Mouse (Mus musculus): ENCODE measurements around the gene Wsb1. TPM values are rescaled to one million over a fixed set of nuclear protein-coding genes. Genes with fewer than 3 reads are reported as not detected.
"Not testable (repeated sequence)": the region's sequence is repeated elsewhere in the genome, so short reads cannot be mapped to it uniquely, and the experiment has no call there.

Gene Wsb1
- total RNA-seq (2014; fragmentation: Nextera tagmentation) (284 and 345 TPM in 2 replicates), total RNA-seq (2017) (148 and 158 TPM in 2 replicates), polyA plus RNA-seq (2012) (66.7 and 80.0 TPM in 2 replicates)

DNA sequence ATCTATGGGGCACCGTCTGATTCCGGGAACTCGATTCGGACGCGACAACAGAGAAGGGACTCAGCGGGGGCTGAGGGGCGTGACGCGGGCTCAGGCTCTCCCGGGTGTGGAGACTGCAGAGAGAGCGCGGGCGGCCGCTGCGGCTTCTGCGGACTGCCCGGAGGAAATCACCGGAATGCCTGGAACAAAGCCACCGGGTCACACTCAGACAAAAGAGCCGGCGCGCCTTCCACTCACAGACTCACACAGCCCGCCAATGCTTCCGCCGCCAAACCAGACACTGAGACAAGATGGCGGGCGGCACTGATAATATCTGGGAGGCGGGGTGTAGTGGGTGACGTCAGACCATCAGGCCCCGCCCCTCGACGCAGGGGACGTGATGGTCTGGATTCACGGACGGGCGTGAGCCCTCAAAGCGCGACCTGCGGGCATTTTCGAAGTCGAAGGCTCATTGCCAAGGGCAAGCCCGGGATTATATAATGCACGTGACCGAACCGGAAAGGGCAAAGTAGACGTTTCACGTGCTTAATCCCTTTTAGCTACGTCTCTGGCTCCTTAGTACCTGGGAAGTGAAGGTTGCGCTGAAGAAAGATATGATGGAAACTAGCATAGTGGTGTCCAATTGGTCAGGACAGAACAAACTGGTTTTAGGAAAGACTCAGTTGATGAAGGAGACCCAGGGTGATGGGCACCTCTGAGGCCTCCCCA lies at the start of gene Wsb1:
Gene Wsb1 (minus strand): TSS at position 281 of the 708 bp plus-strand sequence.
- H3K4me3 ChIP-seq (ENCODE audit: low read depth, low read length) = peak within 1 kb of the TSS; percentile 87
- no peaks in the 10 kb centered on the region for H3K9me3 ChIP-seq (replicated peaks)
- peaks cover 41% of the 10 kb centered on the region for H3K4me1 ChIP-seq (ENCODE audit: insufficient read depth, low read depth, low read length)
- no peaks in the 10 kb centered on the region for H3K27me3 ChIP-seq (ENCODE audit: insufficient read depth, low read length)
- peaks cover 24% of the 10 kb centered on the region for H3K36me3 ChIP-seq (replicated peaks)
- DNase-seq (ENCODE audit: low spot score) (peak; percentile 64), ATAC-seq (ENCODE audit: extremely low read depth, insufficient number of reproducible peaks, low FRiP score, poor library complexity, severe bottlenecking) (peak; percentile 85)
- TF ChIP-seq TAL1 (conservative IDR thresholded peaks at IDR 0.05; ENCODE audit: low read depth, low read length) (no peak), GATA2 (IDR thresholded peaks at IDR 0.05; ENCODE audit: borderline replicate concordance, low read depth, low read length) (peak; percentile 85; the same call in 1 of the 2 replicates)

DNA sequence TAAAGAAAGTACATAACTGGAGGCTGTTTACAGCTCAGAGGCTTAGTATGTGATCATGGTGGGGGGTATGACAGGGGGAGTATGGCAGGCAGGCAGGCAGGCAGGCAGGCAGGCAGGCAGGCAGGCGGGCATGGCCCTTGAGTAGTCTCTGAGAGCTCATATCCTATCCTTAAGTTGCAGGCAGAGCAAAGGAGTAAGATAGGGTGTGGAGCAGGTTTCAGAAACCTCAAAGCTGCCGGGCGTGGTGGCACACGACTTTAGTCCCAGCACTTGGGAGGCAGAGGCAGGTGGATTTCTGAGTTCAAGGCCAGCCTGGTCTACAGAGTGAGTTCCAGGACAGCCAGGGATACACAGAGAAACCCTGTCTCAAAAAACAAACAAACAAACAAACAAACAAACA lies 49.8 kb upstream of the Wsb1 start:
- not testable (repeated sequence) for H3K4me3 ChIP-seq (ENCODE audit: low read depth, low read length); DNase-seq (ENCODE audit: low spot score); ATAC-seq (ENCODE audit: extremely low read depth, insufficient number of reproducible peaks, low FRiP score, poor library complexity, severe bottlenecking); H3K36me3 ChIP-seq (replicated peaks); H3K9me3 ChIP-seq (replicated peaks)
- H3K4me1 ChIP-seq (ENCODE audit: insufficient read depth, low read depth, low read length) = peaks cover 74% of the 10 kb centered on the region
- peaks cover 12% of the 10 kb centered on the region for H3K27me3 ChIP-seq (ENCODE audit: insufficient read depth, low read length)

DNA sequence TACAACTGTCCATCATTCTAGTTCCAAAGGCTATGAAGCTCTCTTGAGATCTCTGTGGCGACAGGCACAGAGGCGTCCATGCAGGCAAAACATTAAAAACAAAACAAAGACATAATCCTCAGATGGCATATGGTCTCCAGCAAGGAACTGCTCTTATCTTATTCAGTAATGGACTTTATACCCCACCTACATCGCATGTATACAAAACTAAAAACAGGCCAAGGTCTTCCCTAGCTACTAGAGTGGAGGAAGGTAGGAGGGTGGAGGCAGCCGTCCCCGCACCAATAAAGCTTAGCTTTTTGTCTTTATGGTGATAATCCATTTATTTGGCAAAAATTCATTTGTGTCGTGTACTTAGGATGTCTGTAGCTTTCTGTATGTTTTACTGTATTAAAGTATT lies 48.6 kb upstream of the Wsb1 start:
- peaks cover 7% of the 10 kb centered on the region for H3K27me3 ChIP-seq (ENCODE audit: insufficient read depth, low read length)
- peaks cover 72% of the 10 kb centered on the region for H3K4me1 ChIP-seq (ENCODE audit: insufficient read depth, low read depth, low read length)
- TF ChIP-seq GATA1 (IDR thresholded peaks at IDR 0.05; ENCODE audit: borderline replicate concordance, low read length) (no peak), CTCF (IDR thresholded peaks at IDR 0.05; ENCODE audit: low read depth, low read length) (no peak), GATA2 (IDR thresholded peaks at IDR 0.05; ENCODE audit: borderline replicate concordance, low read depth, low read length) (no peak), POLR2AphosphoS5 (IDR thresholded peaks at IDR 0.05; ENCODE audit: insufficient replicate concordance, low read depth, low read length) (no peak), TAL1 (conservative IDR thresholded peaks at IDR 0.05; ENCODE audit: low read depth, low read length) (no peak)
- no peaks in the 10 kb centered on the region for H3K36me3 ChIP-seq (replicated peaks)
- ATAC-seq (ENCODE audit: extremely low read depth, insufficient number of reproducible peaks, low FRiP score, poor library complexity, severe bottlenecking) = no peak
- H3K9me3 ChIP-seq (replicated peaks) = no peaks in the 10 kb centered on the region
- no peak overlapping the region for H3K4me3 ChIP-seq (ENCODE audit: low read depth, low read length)
- DNase-seq (ENCODE audit: low spot score) = no peak

DNA sequence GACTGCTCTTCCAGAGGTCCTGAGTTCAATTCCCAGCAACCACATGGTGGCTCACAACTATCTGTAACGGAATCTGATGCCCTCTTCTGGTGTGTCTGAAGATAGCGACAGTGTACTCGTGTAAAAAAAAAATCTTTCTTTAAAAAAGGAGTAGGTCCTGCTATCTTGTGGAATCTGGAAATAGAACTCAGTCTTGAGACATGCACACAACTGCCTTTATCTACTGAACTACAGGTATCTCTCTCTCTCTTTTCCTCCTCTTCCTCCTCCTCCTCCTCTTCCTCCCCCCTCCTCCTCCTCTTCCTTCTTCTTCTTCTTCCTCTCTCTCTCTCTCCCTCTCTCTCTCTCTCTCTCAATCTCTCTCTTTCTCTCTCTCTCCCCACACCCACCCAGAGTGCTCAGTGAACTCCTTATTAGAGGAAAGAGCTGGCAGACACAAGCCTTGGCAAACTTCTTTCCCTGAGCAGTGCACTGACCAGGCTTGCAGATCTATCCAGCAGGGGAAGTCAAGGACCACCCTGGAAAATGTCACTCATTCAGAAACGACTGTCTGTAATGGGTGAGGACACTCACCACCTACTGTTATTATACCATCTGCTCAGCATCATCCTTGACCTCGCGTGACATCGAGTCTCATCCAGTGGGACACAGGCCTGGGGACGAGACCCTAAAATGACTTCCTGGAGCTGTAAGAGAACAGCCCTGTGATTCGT lies 45.4 kb upstream of the Wsb1 start:
- H3K27me3 ChIP-seq (ENCODE audit: insufficient read depth, low read length) = peaks cover 4% of the 10 kb centered on the region
- no peak for DNase-seq (ENCODE audit: low spot score)
- no peaks in the 10 kb centered on the region for H3K36me3 ChIP-seq (replicated peaks)
- no peak overlapping the region for H3K4me3 ChIP-seq (ENCODE audit: low read depth, low read length)
- no peak for ATAC-seq (ENCODE audit: extremely low read depth, insufficient number of reproducible peaks, low FRiP score, poor library complexity, severe bottlenecking)
- no peak for TF ChIP-seq TAL1 (conservative IDR thresholded peaks at IDR 0.05; ENCODE audit: low read depth, low read length)
- TF ChIP-seq CTCF (IDR thresholded peaks at IDR 0.05; ENCODE audit: low read depth, low read length) = no peak
- TF ChIP-seq GATA1 (IDR thresholded peaks at IDR 0.05; ENCODE audit: borderline replicate concordance, low read length) = no peak
- H3K9me3 ChIP-seq (replicated peaks) = no peaks in the 10 kb centered on the region
- peaks cover 57% of the 10 kb centered on the region for H3K4me1 ChIP-seq (ENCODE audit: insufficient read depth, low read depth, low read length)

DNA sequence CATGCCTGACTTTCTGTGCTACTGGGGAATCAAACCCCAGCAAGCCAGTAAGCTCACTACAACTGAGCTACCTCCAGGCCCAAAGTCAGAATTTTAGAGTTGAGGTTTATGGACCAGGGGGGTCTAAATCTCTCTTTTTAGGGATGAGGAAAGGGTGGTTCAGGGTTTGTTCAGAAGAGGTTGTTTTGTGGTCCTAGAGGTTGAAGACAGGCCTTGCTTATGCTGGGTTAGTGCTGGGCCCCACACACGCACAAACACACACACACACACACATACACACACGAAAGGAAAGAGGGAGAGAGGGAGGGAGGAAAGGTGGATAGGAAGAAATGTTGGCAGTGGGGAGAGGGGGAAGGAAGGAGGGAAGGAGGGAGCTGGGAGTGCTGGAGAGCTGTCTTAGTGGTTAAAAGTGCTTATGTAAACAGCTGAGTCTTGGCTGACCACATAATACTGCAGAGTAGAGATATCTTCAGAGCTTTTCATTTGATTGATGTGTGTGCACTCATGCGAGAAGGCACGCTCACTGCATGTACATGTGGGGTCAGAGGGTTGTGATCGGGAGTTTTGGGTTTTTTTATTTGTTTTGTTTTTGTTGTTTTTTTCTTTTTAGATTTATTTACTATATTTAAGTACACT lies 42.5 kb upstream of the Wsb1 start, which contains the start of gene Gm9964:
Gene Gm9964 (minus strand): TSS at position 51 of the 636 bp plus-strand sequence.
- H3K4me3 ChIP-seq (ENCODE audit: low read depth, low read length) = no peak within 1 kb of the TSS
- peak; percentile 69 for TF ChIP-seq TAL1 (conservative IDR thresholded peaks at IDR 0.05; ENCODE audit: low read depth, low read length)
- no peak for TF ChIP-seq GATA1 (IDR thresholded peaks at IDR 0.05; ENCODE audit: borderline replicate concordance, low read length)
- no peak for TF ChIP-seq GATA2 (IDR thresholded peaks at IDR 0.05; ENCODE audit: borderline replicate concordance, low read depth, low read length)
- H3K27me3 ChIP-seq (ENCODE audit: insufficient read depth, low read length) = peaks cover 10% of the 10 kb centered on the region
- H3K9me3 ChIP-seq (replicated peaks) = no peaks in the 10 kb centered on the region
- peaks cover 58% of the 10 kb centered on the region for H3K4me1 ChIP-seq (ENCODE audit: insufficient read depth, low read depth, low read length)
- ATAC-seq (ENCODE audit: extremely low read depth, insufficient number of reproducible peaks, low FRiP score, poor library complexity, severe bottlenecking) (peak; percentile 83), DNase-seq (ENCODE audit: low spot score) (peak; percentile 40)
- no peaks in the 10 kb centered on the region for H3K36me3 ChIP-seq (replicated peaks)

DNA sequence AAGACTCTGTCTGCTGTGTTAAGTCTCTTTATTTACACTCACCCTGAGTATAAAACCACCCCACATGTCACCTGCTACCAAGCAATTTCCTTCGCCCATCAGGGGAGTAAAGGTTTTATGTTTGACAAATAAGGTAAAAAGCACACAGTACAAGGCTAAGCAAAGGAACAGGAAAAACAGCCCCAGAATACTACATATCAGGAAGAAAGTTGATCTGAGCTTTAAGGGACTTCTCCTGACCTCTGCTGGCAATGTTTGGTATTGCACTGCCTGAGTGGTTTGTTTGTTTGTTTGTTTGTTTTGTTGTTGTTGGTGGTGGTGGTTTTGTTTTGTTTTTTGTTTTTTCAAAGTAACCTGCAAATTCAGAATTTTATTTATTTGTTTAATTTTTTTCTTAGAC lies 41.7 kb upstream of the Wsb1 start:
- TF ChIP-seq CTCF (IDR thresholded peaks at IDR 0.05; ENCODE audit: low read depth, low read length) (peak; percentile 90), TAL1 (conservative IDR thresholded peaks at IDR 0.05; ENCODE audit: low read depth, low read length) (no peak)
- H3K27me3 ChIP-seq (ENCODE audit: insufficient read depth, low read length) = peaks cover 13% of the 10 kb centered on the region
- peaks cover 59% of the 10 kb centered on the region for H3K4me1 ChIP-seq (ENCODE audit: insufficient read depth, low read depth, low read length)
- H3K36me3 ChIP-seq (replicated peaks) = no peaks in the 10 kb centered on the region
- H3K4me3 ChIP-seq (ENCODE audit: low read depth, low read length) = no peak overlapping the region
- ATAC-seq (ENCODE audit: extremely low read depth, insufficient number of reproducible peaks, low FRiP score, poor library complexity, severe bottlenecking) (no peak), DNase-seq (ENCODE audit: low spot score) (no peak)
- no peaks in the 10 kb centered on the region for H3K9me3 ChIP-seq (replicated peaks)
